Mouse (Mus musculus): ENCODE results near the gene Bnip2.

Gene Bnip2

GRCm38 (mm10) chr9:69989303-69990121 is at the start of gene Bnip2:
TSS of gene Bnip2 (plus strand) at chr9:69989466.
- in situ Hi-C loops (cut with MboI, MseI), result loop anchor here (5.0 kb wide), 2 partner anchors 47 to 472 kb away; no protein-coding TSS in a partner anchor

DNA sequence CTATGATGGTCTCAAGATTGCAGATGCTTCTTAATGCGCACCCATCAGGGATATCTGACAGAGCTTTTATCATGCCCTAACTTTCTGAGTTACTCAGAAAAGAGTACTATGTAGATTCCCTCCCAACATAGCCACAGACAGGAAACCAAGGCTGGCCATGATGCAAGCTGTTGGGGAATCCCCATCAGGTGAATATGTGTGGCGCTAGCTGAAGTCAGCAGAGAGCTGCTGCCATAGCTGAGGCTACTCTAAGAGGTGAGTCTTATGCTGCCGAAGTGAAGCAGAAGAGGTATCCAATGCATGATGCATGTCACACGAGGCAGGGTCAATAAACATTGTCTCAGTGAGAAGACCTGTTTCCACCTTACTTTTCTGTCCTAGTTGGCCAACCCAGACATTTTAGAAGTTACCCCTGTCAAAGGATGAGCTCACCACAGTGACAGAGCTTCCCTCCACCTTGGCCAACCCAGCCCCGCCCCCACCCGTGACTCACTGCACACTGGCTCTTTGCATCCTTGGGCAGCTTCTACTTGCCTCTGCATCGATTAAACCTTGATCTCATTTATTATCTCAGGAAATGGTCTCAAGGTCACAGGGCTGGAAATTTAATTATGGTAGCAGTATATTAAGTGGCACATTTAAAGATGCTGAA is 48.3 kb upstream of the Bnip2 start:
- in situ Hi-C loops (cut with MboI, MseI), result loop anchor here (5.0 kb wide), 1 partner anchor 46 kb away; the partner anchor contains the start of gene Bnip2 (in 2 of the 2)

DNA sequence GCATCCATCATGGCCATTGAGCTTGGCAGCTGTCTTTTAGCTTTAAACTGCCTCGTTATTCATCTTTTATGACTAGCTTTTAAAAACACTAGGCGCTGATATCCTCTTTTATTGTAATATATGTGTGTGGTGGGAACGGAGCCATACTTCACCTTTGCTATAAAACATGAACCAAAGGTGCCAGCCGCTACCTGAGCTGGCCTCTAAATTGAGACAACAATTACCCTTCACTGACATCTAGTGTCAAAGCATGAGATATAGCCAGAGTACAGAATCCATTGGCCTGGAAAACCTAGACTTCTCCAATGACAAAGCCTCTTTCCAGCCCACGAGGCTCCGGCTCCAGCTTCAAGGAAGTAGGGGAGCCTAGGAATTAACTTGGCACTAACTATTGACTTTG is 47.7 kb upstream of the Bnip2 start:
- in situ Hi-C loops (cut with MboI, MseI), result loop anchor here (5.0 kb wide), 1 partner anchor 46 kb away; the partner anchor contains the start of gene Bnip2 (in 2 of the 2)

DNA sequence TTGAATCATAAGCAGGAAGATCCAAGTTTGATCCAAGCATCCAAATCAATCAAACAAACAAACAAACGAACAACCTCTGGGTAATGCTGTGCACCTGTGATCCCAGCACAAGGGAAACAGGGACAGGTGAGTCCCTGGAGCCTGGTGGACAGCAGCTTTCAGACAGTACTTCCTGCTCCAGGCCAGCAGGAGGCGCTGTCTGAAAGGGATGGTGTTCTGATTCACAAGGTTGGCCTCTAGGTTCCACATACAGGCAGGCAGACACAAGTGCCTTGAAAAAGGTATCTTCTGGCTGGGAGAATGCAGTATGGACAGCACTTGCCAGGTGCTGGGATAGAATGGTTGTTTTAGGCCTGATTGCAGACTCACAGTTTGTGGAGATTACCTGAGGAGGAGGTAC is 40.3 kb upstream of the Bnip2 start:
- in situ Hi-C loops (cut with MboI, MseI), result no loop called here

GRCm38 (mm10) chr9:69949641-69950040 is 39.6 kb upstream of the Bnip2 start:
- in situ Hi-C loops (cut with MboI, MseI), result no loop called here

GRCm38 (mm10) chr9:69961007-69961406 is 28.3 kb upstream of the Bnip2 start:
- in situ Hi-C loops (cut with MboI, MseI), result no loop called here

- in situ Hi-C loops (cut with MboI, MseI), result no loop called here
Measured at GRCm38 (mm10) chr9:69964370-69964769, 24.9 kb upstream of the Bnip2 start.

DNA sequence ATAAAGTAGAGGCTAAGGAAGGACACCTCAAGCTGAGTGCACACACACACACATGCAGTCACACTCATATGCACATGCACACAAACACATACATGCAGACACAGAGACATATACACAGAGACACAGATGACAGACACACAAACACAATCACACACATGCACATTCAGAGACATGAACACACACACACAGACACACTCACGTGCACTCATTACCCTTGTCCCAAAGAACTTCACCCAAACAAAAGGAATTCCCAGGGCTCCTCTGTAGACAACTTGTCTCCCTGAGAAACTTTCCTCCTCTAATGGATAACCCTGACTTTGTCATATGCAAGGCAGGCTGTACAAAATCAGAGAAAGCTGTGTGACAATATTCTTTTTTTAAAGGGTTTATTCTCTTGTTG is 3.7 kb upstream of the Bnip2 start:
- in situ Hi-C loops (cut with MboI, MseI), result loop anchor here (5.0 kb wide), 2 partner anchors 43 to 468 kb away; no protein-coding TSS in a partner anchor

GRCm38 (mm10) chr9:69986063-69986462 is 3.2 kb upstream of the Bnip2 start:
- in situ Hi-C loops (cut with MboI, MseI), result loop anchor here (5.0 kb wide), 2 partner anchors 44 to 469 kb away; no protein-coding TSS in a partner anchor

- in situ Hi-C loops (cut with MboI, MseI), result loop anchor here (5.0 kb wide), 2 partner anchors 44 to 469 kb away; no protein-coding TSS in a partner anchor
Measured at GRCm38 (mm10) chr9:69986571-69986970, 2.7 kb upstream of the Bnip2 start.

- in situ Hi-C loops (cut with MboI, MseI), result loop anchor here (5.0 kb wide), 2 partner anchors 45 to 470 kb away; no protein-coding TSS in a partner anchor
Measured at GRCm38 (mm10) chr9:69987579-69987978, 1.7 kb upstream of the Bnip2 start.

DNA sequence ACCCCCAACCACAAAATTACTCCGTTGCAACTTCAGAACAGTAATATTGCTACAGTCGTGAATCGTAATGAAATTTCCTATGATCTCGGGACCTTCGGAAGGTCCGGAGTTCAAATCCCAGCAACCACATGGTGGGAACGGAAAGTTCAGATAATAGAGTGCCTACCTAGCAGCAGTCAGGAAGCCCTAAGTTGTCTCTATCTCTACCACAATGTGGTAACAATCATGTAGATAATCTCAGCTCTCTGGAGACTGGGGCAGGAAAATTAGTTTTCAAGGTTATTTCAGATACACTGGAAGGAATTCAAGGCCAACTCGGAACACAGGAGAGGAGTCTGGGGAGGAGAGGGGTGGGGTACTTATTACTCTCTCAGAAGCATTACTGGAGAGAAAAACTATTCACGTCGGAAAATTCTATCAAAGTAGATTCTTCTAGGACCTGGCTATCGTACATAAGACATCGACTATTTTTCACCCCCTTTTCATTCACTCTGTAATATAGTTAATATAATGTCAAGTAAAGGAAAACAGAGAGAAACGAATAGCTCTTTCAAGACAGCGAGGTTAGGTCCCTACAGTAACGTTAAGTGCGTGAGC is 462 bp upstream of the Bnip2 start:
- in situ Hi-C loops (cut with MboI, MseI), result loop anchor here (5.0 kb wide), 2 partner anchors 47 to 472 kb away; no protein-coding TSS in a partner anchor

GRCm38 (mm10) chr9:69990346-69990745 is 1.1 kb downstream of the Bnip2 start:
- in situ Hi-C loops (cut with MboI, MseI), result no loop called here

DNA sequence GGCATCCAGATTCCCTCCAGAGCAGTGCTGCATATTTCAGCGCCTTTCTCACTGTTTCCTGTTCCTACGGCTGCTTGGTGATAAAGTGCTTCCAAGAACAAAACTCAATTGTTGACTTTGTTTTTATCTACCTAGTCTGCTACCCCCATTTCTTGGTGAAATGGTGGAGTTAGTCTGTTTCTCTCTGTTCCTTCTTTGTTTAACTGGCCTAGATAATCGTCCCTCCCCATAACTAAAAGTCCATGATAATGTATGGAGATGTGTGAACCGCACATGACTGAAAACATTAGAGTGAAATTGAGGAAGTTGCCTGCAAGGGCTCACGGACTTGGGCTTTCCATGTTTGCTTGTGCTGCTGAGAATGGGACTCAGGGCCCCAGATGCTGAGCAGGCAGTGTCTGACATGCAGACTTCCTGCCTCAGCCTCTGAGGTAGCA is 3.6 kb downstream of the Bnip2 start:
- in situ Hi-C loops (cut with MboI, MseI), result no loop called here

DNA sequence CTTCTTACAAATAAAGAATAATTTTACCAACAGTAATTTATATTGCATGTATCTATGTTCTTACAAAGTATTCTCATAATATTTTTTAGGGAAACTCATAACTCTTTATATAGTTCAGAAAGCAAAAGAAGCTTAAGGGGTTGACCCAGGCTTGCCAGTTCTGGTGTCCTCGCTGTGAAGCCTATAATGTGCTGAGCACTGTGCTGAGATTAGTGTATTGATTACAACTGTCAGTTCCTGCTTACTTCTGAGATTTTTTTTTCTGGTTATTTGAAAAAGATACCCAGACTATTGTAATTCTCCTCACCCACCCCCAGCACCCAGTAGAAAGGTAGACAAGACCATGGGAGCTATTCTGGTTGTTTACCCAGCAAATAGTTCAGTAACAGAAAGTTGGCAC is 4.2 kb downstream of the Bnip2 start:
- in situ Hi-C loops (cut with MboI, MseI), result no loop called here

DNA sequence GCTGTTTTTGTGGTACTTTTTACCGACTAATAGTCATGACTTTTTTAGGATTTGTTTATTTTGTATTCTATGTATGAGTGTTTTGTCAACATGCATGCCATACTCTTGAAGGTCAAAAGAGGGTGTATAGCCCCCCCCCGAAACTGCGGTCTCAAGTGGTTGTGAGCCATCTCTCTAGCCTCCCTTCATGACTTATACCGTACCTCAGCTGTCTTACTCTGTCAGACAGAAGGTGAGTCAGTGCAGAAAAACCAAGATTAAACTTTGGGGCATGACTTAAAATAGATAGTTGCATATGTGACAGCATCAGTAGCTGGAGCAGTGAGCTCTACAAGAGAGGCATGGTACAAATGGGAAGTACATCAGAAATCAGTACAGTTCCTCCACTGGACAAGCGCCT is 5.3 kb downstream of the Bnip2 start:
- in situ Hi-C loops (cut with MboI, MseI), result no loop called here

- in situ Hi-C loops (cut with MboI, MseI), result no loop called here
Measured at GRCm38 (mm10) chr9:69999318-69999717, 10.1 kb downstream of the Bnip2 start.

GRCm38 (mm10) chr9:70003516-70003915 is 14.2 kb downstream of the Bnip2 start:
- in situ Hi-C loops (cut with MboI, MseI), result no loop called here

DNA sequence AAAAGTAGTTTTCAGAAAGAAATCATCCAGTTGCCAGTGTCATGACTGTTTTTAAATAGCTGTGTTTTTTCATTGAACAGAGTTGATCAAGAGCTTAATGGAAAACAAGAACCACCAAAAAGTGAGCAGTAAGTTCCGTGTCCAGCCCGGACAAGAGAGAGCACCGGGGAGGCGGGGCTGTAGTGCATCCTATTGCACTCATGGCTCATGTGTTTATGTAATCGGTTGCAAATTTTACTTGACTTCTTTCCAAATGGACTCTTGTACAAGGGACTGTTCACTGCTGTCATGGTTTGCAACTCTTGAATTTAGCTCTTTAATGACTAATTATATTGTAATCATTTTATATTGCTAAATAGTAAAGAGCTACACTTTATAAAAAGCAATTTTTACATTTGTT is 17.7 kb downstream of the Bnip2 start:
- in situ Hi-C loops (cut with MboI, MseI), result no loop called here

GRCm38 (mm10) chr9:70007506-70008248 is 18.4 kb downstream of the Bnip2 start:
- in situ Hi-C loops (cut with MboI, MseI), result no loop called here

GRCm38 (mm10) chr9:70009754-70010304 is 20.6 kb downstream of the Bnip2 start:
- in situ Hi-C loops (cut with MboI, MseI), result no loop called here
